Mouse (Mus musculus): ENCODE measurements around the gene Pip5k1b. TPM values are rescaled to one million over a fixed set of nuclear protein-coding genes. Genes with fewer than 3 reads are reported as not detected.

Pip5k1b gene
- total RNA-seq, 1 experiment from 2014 or later = 31.2 TPM

- no peak for DNase-seq
Measured at GRCm38 (mm10) chr19:24518384-24518783, 37.3 kb downstream of the Pip5k1b start.

- DNase-seq = no peak
Measured at GRCm38 (mm10) chr19:24517057-24517456, 38.6 kb downstream of the Pip5k1b start.

- DNase-seq = no peak
Measured at GRCm38 (mm10) chr19:24515941-24516340, 39.7 kb downstream of the Pip5k1b start.

- no peak for DNase-seq
Measured at GRCm38 (mm10) chr19:24514661-24515642, 40.7 kb downstream of the Pip5k1b start.

- DNase-seq = no peak
Measured at GRCm38 (mm10) chr19:24513105-24513843, 42.4 kb downstream of the Pip5k1b start.

GRCm38 (mm10) chr19:24511939-24512338 lies 43.7 kb downstream of the Pip5k1b start:
- no peak for DNase-seq

GRCm38 (mm10) chr19:24509391-24509790 lies 46.3 kb downstream of the Pip5k1b start:
- no peak for DNase-seq

- no peak for DNase-seq
Measured at GRCm38 (mm10) chr19:24508087-24508767, 47.4 kb downstream of the Pip5k1b start.

GRCm38 (mm10) chr19:24502736-24503421 lies 52.8 kb downstream of the Pip5k1b start:
- DNase-seq = no peak

- no peak for DNase-seq
Measured at GRCm38 (mm10) chr19:24501525-24501924, 54.1 kb downstream of the Pip5k1b start.

- no peak for DNase-seq
Measured at GRCm38 (mm10) chr19:24500431-24500830, 55.2 kb downstream of the Pip5k1b start.

- no peak for DNase-seq
Measured at GRCm38 (mm10) chr19:24499291-24499690, 56.4 kb downstream of the Pip5k1b start.

GRCm38 (mm10) chr19:24493887-24494286 lies 61.8 kb downstream of the Pip5k1b start:
- no peak for DNase-seq

GRCm38 (mm10) chr19:24491824-24492223 lies 63.8 kb downstream of the Pip5k1b start:
- DNase-seq = no peak

- no peak for DNase-seq
Measured at GRCm38 (mm10) chr19:24490275-24490674, 65.4 kb downstream of the Pip5k1b start.

- no peak for DNase-seq
Measured at GRCm38 (mm10) chr19:24486433-24487296, 69.0 kb downstream of the Pip5k1b start.

- DNase-seq = no peak
Measured at GRCm38 (mm10) chr19:24484612-24485194, 71.0 kb downstream of the Pip5k1b start.

GRCm38 (mm10) chr19:24480916-24481315 lies 74.8 kb downstream of the Pip5k1b start:
- DNase-seq = no peak

- DNase-seq = peak; percentile 94
Measured at GRCm38 (mm10) chr19:24476929-24477882, 78.5 kb downstream of the Pip5k1b start, which contains the start of gene Fam122a. TSS of gene Fam122a (minus strand) at chr19:24477356.

All from adrenal gland, postnatal 25 days (tissue).